Mouse (Mus musculus) MEL (cell line): ENCODE results near the gene Kmt2a. TPM values are rescaled to one million over a fixed set of nuclear protein-coding genes. Genes with fewer than 3 reads are reported as not detected.

ENCODE experiments used
- polyA plus RNA-seq, 2 experiments: library from polyadenylated mRNA; stranded (reverse) in 1 of 2; unstranded in 1 of 2; fragments of >175 nt in 1 of 2; fragments of >200 nt in 1 of 2; gene quantifications; 2 replicates each; pipeline versions ENCODE4 v1.2.1 to v1.2.4; 2012; ENCODE audit warnings: low replicate concordance in 2 of 2, low read depth in 1 of 2; ENCODE audit not compliant: insufficient read length in 2 of 2, insufficient read depth in 1 of 2, missing spikeins in 1 of 2
- total RNA-seq: library from RNA; depleted of rRNA; stranded (reverse); fragments of 300-350 nt; gene quantifications from 2 replicates; pipeline ENCODE4 v1.2.3, GENCODE M21; 2012; rRNA removed

Gene Kmt2a
- total and polyA plus RNA-seq, 3 experiments, result 4.7 to 27.3 (median 11.7) TPM

Other genes starting within 250 kb of the Kmt2a start
- gene Treh, start 208.1 kb downstream of the Kmt2a start, total RNA-seq, result not detected in 2 replicates
- not detected for gene Treh, start 208.1 kb downstream of the Kmt2a start, polyA plus RNA-seq
- 13.0 and 13.8 TPM in 2 replicates for gene Phldb1, start 146.1 kb downstream of the Kmt2a start, total RNA-seq
- 10 to 100 TPM in 1 of 2 experiments, not detected in 1; 23.0 TPM for gene Phldb1, start 146.1 kb downstream of the Kmt2a start, polyA plus RNA-seq
- 118 and 124 TPM in 2 replicates for gene Arcn1, start 113.5 kb downstream of the Kmt2a start, total RNA-seq
- gene Arcn1, start 113.5 kb downstream of the Kmt2a start, polyA plus RNA-seq, result 100 to 1,000 TPM; 145 to 273 TPM
- gene Ift46, start 113.4 kb downstream of the Kmt2a start, total RNA-seq, result 30.2 and 31.8 TPM in 2 replicates
- 10 to 100 TPM in 1 of 2 experiments, not detected in 1; 51.9 TPM for gene Ift46, start 113.4 kb downstream of the Kmt2a start, polyA plus RNA-seq
- gene Tmem25, start 82.0 kb downstream of the Kmt2a start, total RNA-seq, result 0.12 TPM in 1 of 2 replicates, not detected in the other
- under 1 TPM in 1 of 2 experiments, not detected in 1; 0.67 TPM for gene Tmem25, start 82.0 kb downstream of the Kmt2a start, polyA plus RNA-seq
- 0.20 TPM in 1 of 2 replicates, not detected in the other for gene Ttc36, start 78.2 kb downstream of the Kmt2a start, total RNA-seq
- under 1 TPM in 1 of 2 experiments, not detected in 1; 0.49 TPM for gene Ttc36, start 78.2 kb downstream of the Kmt2a start, polyA plus RNA-seq
- 719 and 722 TPM in 2 replicates for gene Atp5l, start 39.4 kb upstream of the Kmt2a start, total RNA-seq
- 100 to 1,000 TPM in 1 of 2 experiments, not detected in 1; 320 TPM for gene Atp5l, start 39.4 kb upstream of the Kmt2a start, polyA plus RNA-seq
- gene Ube4a, start 84.3 kb upstream of the Kmt2a start, total RNA-seq, result 23.3 and 24.2 TPM in 2 replicates
- gene Ube4a, start 84.3 kb upstream of the Kmt2a start, polyA plus RNA-seq, result 10 to 100 TPM; 32.8 to 37.9 TPM
- 0.35 and 0.42 TPM in 2 replicates for gene Cd3g, start 99.1 kb upstream of the Kmt2a start, total RNA-seq
- gene Cd3g, start 99.1 kb upstream of the Kmt2a start, polyA plus RNA-seq, result under 1 TPM in 1 of 2 experiments, not detected in 1; 0.47 TPM
- gene Cd3d, start 100.5 kb upstream of the Kmt2a start, total RNA-seq, result 0.10 TPM in 1 of 2 replicates, not detected in the other
- gene Cd3d, start 100.5 kb upstream of the Kmt2a start, polyA plus RNA-seq, result not detected
- gene Cd3e, start 128.3 kb upstream of the Kmt2a start, total RNA-seq, result not detected in 2 replicates
- gene Cd3e, start 128.3 kb upstream of the Kmt2a start, polyA plus RNA-seq, result not detected
- gene Mpzl2, start 158.5 kb upstream of the Kmt2a start, total RNA-seq, result 0.08 and 0.16 TPM in 2 replicates
- under 1 TPM in 1 of 2 experiments, not detected in 1; 0.39 TPM for gene Mpzl2, start 158.5 kb upstream of the Kmt2a start, polyA plus RNA-seq
- not detected in 2 replicates for gene Mpzl3, start 173.9 kb upstream of the Kmt2a start, total RNA-seq
- gene Mpzl3, start 173.9 kb upstream of the Kmt2a start, polyA plus RNA-seq, result not detected
- gene Jaml, start 197.9 kb upstream of the Kmt2a start, total RNA-seq, result not detected in 2 replicates
- not detected for gene Jaml, start 197.9 kb upstream of the Kmt2a start, polyA plus RNA-seq
- gene Scn2b, start 236.5 kb upstream of the Kmt2a start, total RNA-seq, result not detected in 2 replicates
- not detected for gene Scn2b, start 236.5 kb upstream of the Kmt2a start, polyA plus RNA-seq